Mouse (Mus musculus): ENCODE data around the gene Lhx6.
A peak's percentile ranks its signal among the peaks of the same experiment; 100 is the strongest.

DNA sequence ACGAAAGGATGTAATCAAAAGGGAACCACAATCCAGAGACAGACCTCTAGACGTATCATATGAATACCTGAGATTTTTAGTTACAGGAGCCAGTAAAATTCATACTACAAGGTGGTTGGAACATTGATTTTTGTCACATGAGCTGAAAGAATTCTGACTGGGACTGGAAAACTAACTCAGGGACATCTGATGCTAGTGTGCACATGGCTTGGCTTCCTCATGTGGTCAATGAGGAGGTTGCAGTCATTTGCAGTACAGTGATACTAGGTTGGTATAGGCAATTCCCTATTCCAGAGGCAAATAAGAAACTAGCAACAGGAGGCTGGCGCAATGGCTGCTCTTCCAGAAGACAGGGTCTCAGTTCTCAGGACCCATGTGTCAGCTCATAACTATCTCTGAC is 7.4 kb upstream of the Lhx6 start:
- peak; percentile 24; the same call in 1 of the 2 replicates for TF ChIP-seq CTCF (conservative IDR thresholded peaks at IDR 0.05; ENCODE audit: insufficient read depth, insufficient read length, low read depth, low read length)
- TF ChIP-seq POLR2A (IDR thresholded peaks at IDR 0.05; ENCODE audit: low read depth, low read length): no peak

Data from kidney, adult 2 months (tissue).